Mouse (Mus musculus) olfactory bulb, adult 2 months (tissue): ENCODE measurements around the gene Mtmr11. TPM values are rescaled to one million over a fixed set of nuclear protein-coding genes. Genes with fewer than 3 reads are reported as not detected.
"Not testable (repeated sequence)": the region's sequence is repeated elsewhere in the genome, so short reads cannot be mapped to it uniquely, and the experiment has no call there.

Source experiments
- H3K27ac ChIP-seq: fragments of 200-500 bp; 2 replicates; pipeline ENCODE4 v1.5.1; 2012; ENCODE audit warnings: low read depth, low read length; ENCODE audit not compliant: insufficient read depth
- H3K4me1 ChIP-seq: fragments of 200-500 bp; 2 replicates; pipeline ENCODE4 v1.6.1; 2012; ENCODE audit warnings: low read length; ENCODE audit not compliant: control insufficient read depth, insufficient read depth
- H3K4me3 ChIP-seq: fragments of 200-500 bp; 2 replicates; pipeline ENCODE4 v1.5.1; 2012; ENCODE audit warnings: mild to moderate bottlenecking, low read depth, low read length, moderate library complexity; ENCODE audit not compliant: insufficient read depth
- CTCF ChIP-seq: fragments of 200-500 bp; IDR thresholded peaks from 2 replicates; pipeline ENCODE4 v1.5.1; 2012; ENCODE audit warnings: low read depth, mild to moderate bottlenecking, low read length, moderate library complexity; ENCODE audit not compliant: insufficient read depth
- POLR2A ChIP-seq: fragments of 200-500 bp; IDR thresholded peaks from 2 replicates; pipeline ENCODE4 v1.6.1; 2012; ENCODE audit warnings: mild to moderate bottlenecking, low read depth, low read length, moderate library complexity; ENCODE audit not compliant: insufficient read depth
- WGBS: fragments of 180-500 bp; shearing (Covaris S2); methylation state at CpG from one replicate; pipeline ENCODE4 v1.1.7; 2018; 5-methylcytosine and 5-hydroxymethylcytosine counted together
- polyA plus RNA-seq: library from polyadenylated mRNA; stranded (reverse); fragments of >200 nt; gene quantifications from 2 replicates; pipeline ENCODE4 v1.2.4, GENCODE M21; 2012; ENCODE audit warnings: low replicate concordance; ENCODE audit not compliant: missing spikeins, insufficient read depth, insufficient read length

The Mtmr11 gene
- polyA plus RNA-seq, 1 experiment, result not detected

- 0 out of 2 replicates have a peak overlapping the region, but pooled peaks have one; percentile 6 for H3K4me3 ChIP-seq
- WGBS, result 45% methylated on average over 10 of the region's 10 CpGs
- peak overlapping the region; percentile 94 for H3K27ac ChIP-seq
- H3K4me1 ChIP-seq, result peaks cover 29% of the 10 kb centered on the region
- TF ChIP-seq POLR2A (no peak), CTCF (no peak)
Measured at GRCm38 (mm10) chr3:96170976-96171545, 9.3 kb downstream of the Mtmr11 start.

DNA sequence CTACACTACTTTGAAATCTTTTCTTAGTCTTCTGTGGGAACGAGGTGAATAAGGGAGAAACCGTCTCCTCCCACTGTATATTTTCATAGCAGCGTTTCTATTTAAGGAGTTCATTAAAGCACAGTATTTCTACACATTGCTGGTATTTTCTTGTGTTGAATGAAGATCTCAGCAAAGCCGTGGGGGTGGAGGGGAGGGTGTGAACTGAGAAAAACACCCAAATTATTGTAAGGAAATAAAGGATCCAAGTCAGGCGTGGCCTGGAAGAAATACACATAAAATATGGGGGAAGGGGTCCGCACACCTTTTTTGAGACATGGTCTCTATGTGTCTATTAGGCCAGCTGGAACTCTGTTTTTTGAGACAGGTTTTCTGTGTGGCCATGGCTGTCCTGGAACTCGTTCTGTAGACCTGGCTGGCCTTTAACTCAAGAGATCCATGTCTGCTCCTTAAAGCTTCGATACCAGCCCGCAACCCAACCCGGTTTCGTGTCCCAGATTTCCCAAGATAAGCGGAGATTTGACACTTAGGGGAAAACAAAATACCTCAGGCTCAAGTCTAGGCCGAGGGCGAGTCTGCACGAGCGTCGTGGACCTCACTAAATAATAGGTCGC lies 9.9 kb downstream of the Mtmr11 start:
- TF ChIP-seq CTCF (no peak), POLR2A (no peak)
- Histone ChIP-seq H3K4me1 (peaks cover 29% of the 10 kb centered on the region), H3K27ac (peak overlapping the region; percentile 94), H3K4me3 (peak overlapping the region; percentile 68)
- 6% methylated on average over 18 of the region's 18 CpGs for WGBS

DNA sequence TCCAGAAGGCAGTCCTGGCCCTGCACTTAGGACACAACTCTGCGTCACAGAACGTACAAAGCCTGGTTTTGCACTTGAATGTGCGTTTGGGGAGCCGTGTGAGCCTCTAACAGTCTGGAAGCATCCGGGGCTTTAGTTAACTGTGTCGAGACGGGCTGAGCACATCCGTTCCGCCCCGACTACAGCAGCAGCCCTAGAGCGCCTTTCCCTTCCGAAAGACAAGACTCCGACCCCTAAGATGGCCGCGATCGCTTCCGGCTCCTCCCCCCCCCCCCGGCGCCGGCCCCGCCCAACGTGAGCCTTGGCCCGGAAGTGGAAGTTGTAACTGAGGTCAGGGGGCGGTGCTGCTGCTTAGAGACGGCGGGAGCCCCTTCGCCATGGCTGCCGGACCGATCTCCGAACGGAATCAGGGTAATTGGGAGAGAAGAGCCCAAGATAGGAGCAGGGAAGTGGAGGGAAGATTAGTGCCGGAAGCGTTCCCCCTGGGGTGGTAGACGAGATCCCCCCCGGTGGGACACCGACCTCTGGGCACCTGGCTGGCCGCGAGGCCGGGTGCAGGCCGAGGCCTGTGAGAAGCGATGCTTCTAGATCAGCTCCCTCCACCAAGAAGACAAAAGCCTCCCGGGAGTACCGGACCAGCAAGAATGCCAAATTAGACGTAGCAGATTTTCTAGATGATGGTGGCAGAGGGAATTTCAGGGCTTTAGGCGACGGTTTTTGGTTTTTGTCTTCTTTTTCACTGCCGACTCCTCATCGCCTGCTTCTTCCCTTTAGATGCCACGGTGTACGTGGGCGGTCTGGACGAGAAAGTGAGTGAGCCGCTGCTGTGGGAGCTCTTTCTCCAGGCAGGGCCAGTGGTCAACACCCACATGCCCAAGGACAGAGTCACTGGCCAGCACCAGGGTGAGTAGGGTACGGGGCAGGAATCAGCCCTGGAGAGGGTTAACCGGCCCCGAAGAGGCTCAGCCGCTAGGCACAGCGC lies 10.7 kb downstream of the Mtmr11 start, which contains the start of gene Sf3b4:
Sf3b4 (plus strand) TSS at position 136 of the 982 bp plus-strand sequence.
- Histone ChIP-seq H3K4me3 (peak within 1 kb of the TSS; percentile 68), H3K4me1 (peaks cover 29% of the 10 kb centered on the region), H3K27ac (peak within 1 kb of the TSS; percentile 94)
- WGBS, result under 1% methylated on average over 58 of the region's 58 CpGs
- TF ChIP-seq POLR2A, result peak; percentile 86
- TF ChIP-seq CTCF, result no peak

DNA sequence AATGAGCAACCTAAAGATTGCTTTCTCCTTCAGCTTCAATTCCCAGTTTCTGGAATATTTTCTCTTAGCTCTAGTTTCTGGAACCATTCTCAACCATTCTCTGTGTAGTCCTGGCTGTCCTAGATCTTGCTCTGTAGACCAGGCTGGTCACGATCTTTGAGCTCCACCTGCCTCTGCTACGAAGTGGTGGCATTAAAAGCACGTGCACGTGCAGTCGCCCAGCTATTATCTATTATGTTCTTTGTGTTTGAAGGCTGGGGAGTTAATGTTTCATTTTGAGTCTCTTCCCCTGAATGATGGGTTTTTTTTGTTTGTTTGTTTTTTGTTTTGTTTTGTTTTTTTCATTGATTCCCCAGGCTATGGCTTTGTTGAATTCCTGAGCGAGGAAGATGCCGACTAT lies 11.4 kb downstream of the Mtmr11 start:
- no peak overlapping the region for H3K27ac ChIP-seq
- H3K4me3 ChIP-seq, result peak overlapping the region; percentile 68
- 29% methylated on average over 7 of the region's 7 CpGs for WGBS
- H3K4me1 ChIP-seq, result peaks cover 29% of the 10 kb centered on the region
- TF ChIP-seq CTCF (no peak), POLR2A (no peak)

DNA sequence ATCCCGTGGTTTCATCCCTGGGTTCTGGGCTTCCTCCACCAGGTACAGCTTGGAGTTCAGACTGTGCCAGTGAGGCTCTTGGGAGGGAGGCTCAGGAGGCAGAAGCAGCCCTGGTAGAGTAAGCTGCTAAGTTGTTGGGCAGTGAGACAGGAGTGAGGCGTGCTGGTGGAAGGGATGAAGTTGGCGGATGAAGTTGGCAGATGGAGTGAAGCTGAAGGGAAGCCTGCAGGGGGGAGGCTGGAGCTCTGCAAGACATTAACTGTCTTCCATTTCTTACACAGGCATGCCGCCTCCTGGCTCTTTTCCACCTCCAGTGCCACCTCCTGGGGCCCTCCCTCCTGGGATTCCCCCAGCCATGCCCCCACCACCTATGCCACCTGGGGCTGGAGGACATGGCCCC lies 12.2 kb downstream of the Mtmr11 start:
- peaks cover 22% of the 10 kb centered on the region for H3K4me1 ChIP-seq
- 63% methylated on average over 4 of the region's 4 CpGs for WGBS
- H3K4me3 ChIP-seq, H3K27ac ChIP-seq: not testable (repeated sequence)

DNA sequence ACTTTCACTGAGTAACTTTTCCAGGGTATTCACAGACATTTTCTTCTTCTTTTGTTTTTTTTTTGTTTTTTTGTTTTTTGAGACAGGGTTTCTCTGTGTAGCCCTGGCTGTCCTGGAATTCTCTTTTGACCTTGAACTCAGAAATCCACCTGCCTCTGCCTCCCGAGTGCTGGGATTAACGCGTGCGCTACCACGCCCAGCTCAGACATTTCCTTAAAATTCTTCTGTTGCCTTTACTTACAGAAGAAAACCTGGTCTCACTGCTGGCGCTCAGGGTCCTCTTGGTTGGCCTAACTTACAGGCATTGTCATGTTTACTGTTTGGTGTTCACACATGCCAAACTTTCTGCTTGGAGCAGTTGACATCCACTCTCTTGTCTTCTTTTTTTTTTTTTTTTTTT lies 13.4 kb downstream of the Mtmr11 start:
- TF ChIP-seq POLR2A (no peak), CTCF (no peak)
- no peak overlapping the region for H3K4me3 ChIP-seq
- H3K4me1 ChIP-seq, result peaks cover 19% of the 10 kb centered on the region
- 95% methylated on average over 6 of the region's 6 CpGs for WGBS
- H3K27ac ChIP-seq, result no peak overlapping the region

DNA sequence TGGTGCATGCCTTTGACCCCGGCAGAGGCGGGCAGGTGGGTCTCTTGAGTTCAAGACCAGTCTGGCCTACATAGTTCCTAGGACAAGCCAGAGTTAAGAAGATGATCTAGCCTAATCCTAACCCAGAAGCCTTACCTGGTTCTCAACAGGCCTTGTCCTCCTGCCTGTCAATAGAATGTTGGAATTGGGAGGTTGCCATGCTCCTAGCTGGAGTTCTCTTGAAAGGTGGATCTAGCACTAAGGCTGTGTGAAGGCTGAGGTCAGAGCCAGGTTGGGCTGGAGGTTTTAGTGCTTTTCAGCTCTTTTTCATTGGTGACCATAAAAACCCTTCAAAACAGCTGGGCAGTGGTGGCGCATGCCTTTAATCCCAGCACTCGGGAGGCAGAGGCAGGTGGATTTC lies 16.6 kb downstream of the Mtmr11 start:
- WGBS, result 96% methylated on average over 4 of the region's 4 CpGs
- peaks cover 6% of the 10 kb centered on the region; the same call in 1 of the 2 replicates for H3K4me1 ChIP-seq

DNA sequence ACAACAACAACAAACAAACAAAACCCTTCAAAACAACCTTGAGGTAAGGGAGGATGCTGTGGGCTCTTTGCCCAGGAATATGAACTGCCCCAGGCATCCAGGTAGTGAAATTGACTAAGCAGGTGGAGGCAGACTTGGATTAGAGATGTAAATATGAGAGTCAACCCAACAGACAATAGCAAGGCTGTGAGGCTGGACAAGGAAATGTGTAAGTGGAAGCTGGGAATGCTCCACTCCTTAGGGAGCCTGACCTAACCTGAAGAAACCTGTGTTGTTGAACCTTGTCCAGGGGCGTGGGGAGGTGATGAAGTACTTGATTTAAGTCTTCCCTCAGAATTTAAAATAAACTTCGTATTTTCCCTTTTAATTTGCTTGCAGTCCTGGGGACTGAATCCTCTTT lies 17.1 kb downstream of the Mtmr11 start:
- peaks cover 8% of the 10 kb centered on the region for H3K4me1 ChIP-seq
- no peak overlapping the region for H3K4me3 ChIP-seq
- H3K27ac ChIP-seq, result no peak overlapping the region
- 86% methylated on average over 2 of the region's 2 CpGs for WGBS
- TF ChIP-seq CTCF, result no peak
- no peak for TF ChIP-seq POLR2A

More for the DNA sequence above, 16.6 kb downstream of the Mtmr11 start:
- no peak overlapping the region for H3K27ac ChIP-seq
- no peak overlapping the region for H3K4me3 ChIP-seq
- no peak for TF ChIP-seq CTCF
- TF ChIP-seq POLR2A, result no peak

- Histone ChIP-seq H3K27ac (no peak overlapping the region), H3K4me3 (no peak overlapping the region), H3K4me1 (peaks cover 7% of the 10 kb centered on the region)
- WGBS, result 46% methylated on average over 4 of the region's 4 CpGs
- TF ChIP-seq POLR2A (no peak), CTCF (no peak)
Measured at GRCm38 (mm10) chr3:96179531-96179930, 17.7 kb downstream of the Mtmr11 start.
